Mouse (Mus musculus) forebrain, postnatal 0 days (tissue): ENCODE results near the gene Nup107. TPM values are rescaled to one million over a fixed set of nuclear protein-coding genes. Genes with fewer than 3 reads are reported as not detected.
A peak's percentile ranks its signal among the peaks of the same experiment; 100 is the strongest.

Experiments used
- ATAC-seq: fragments of 200-750 bp; cut with Nextera tagmentation; 2 replicates; pipeline ENCODE4 v1.8.0; 2017; ENCODE audit warnings: mild to moderate bottlenecking, moderate library complexity
- DNase-seq: peaks from one replicate; pipeline ENCODE4 v3.0.0-alpha.2; 2015
- H3K27ac ChIP-seq: fragments of 300-500 bp; sonication (generic); 2 replicates; pipeline ENCODE4 v1.5.1; 2014; ENCODE audit warnings: low read depth, mild to moderate bottlenecking, antibody characterized with exemption, low read length, moderate library complexity, mixed read lengths
- H3K27me3 ChIP-seq: fragments of 300-500 bp; sonication (generic); 2 replicates; pipeline ENCODE4 v1.6.1; 2014; ENCODE audit warnings: mild to moderate bottlenecking, low read length, mixed read lengths; ENCODE audit not compliant: insufficient read depth
- H3K36me3 ChIP-seq: fragments of 300-500 bp; sonication (generic); 2 replicates; pipeline ENCODE4 v1.6.1; 2014; ENCODE audit warnings: mild to moderate bottlenecking, moderate library complexity; ENCODE audit not compliant: insufficient read depth
- H3K4me1 ChIP-seq: fragments of 300-500 bp; sonication (generic); 2 replicates; pipeline ENCODE4 v1.6.1; 2014; ENCODE audit warnings: antibody characterized with exemption; ENCODE audit not compliant: insufficient read depth
- H3K4me2 ChIP-seq: fragments of 300-500 bp; sonication (generic); 2 replicates; pipeline ENCODE4 v1.6.1; 2014; ENCODE audit warnings: low read depth, mild to moderate bottlenecking, moderate library complexity
- H3K4me3 ChIP-seq: fragments of 300-500 bp; sonication (generic); 2 replicates; pipeline ENCODE4 v1.5.1; 2014; ENCODE audit warnings: low read depth, low read length, mixed read lengths
- H3K9ac ChIP-seq: fragments of 300-500 bp; sonication (generic); 2 replicates; pipeline ENCODE4 v1.6.1; 2014; ENCODE audit warnings: mild to moderate bottlenecking
- H3K9me3 ChIP-seq: fragments of 300-500 bp; sonication (generic); 2 replicates; pipeline ENCODE4 v1.6.1; 2016; ENCODE audit warnings: low read length
- CTCF ChIP-seq: sonication (generic); IDR thresholded peaks from 2 replicates; pipeline ENCODE4 v1.5.1; 2016; ENCODE audit warnings: antibody characterized with exemption, control low read depth, low read depth
- WGBS: fragments of 180-500 bp; shearing (Covaris S2); extraction: QIAGEN DNeasy Blood & Tissue Kit; methylation state at CpG from one replicate; pipeline ENCODE4 v1.1.7; 2014; 5-methylcytosine and 5-hydroxymethylcytosine counted together
- polyA plus RNA-seq: library from polyadenylated mRNA; unstranded; fragments of >200 nt; fragmentation: Nextera tagmentation; extraction: Ambion mirVana; gene quantifications from 2 replicates; pipeline ENCODE4 v1.2.1, GENCODE M21; 2015
- total RNA-seq: library from RNA; depleted of rRNA; stranded (reverse); fragments of >200 nt; gene quantifications from 2 replicates; pipeline ENCODE4 v1.2.3, GENCODE M21; 2014

The Nup107 gene
- total and polyA plus RNA-seq, 2 experiments from 2014 or later = 27.1 to 38.8 TPM

- Histone ChIP-seq H3K4me3 (no peak overlapping the region), H3K36me3 (peaks cover 76% of the 10 kb centered on the region), H3K4me2 (no peak overlapping the region), H3K27ac (no peak overlapping the region), H3K9me3 (no peaks in the 10 kb centered on the region), H3K4me1 (no peaks in the 10 kb centered on the region), H3K27me3 (no peaks in the 10 kb centered on the region), H3K9ac (no peak overlapping the region)
- TF ChIP-seq CTCF = no peak
- DNase-seq (no peak), ATAC-seq (no peak)
- WGBS = 96% methylated on average over 16 of the region's 16 CpGs
Measured at GRCm38 (mm10) chr10:117763588-117764190, 28.8 kb downstream of the Nup107 start.

GRCm38 (mm10) chr10:117762966-117763365 lies 29.5 kb downstream of the Nup107 start:
- no peak for ATAC-seq
- no peak for TF ChIP-seq CTCF
- H3K9me3 ChIP-seq = no peaks in the 10 kb centered on the region
- 97% methylated on average over 12 of the region's 12 CpGs for WGBS
- no peak overlapping the region for H3K27ac ChIP-seq
- no peak overlapping the region for H3K4me2 ChIP-seq
- H3K36me3 ChIP-seq = peaks cover 77% of the 10 kb centered on the region
- H3K4me3 ChIP-seq = no peak overlapping the region
- DNase-seq = no peak
- no peak overlapping the region for H3K9ac ChIP-seq
- no peaks in the 10 kb centered on the region for H3K27me3 ChIP-seq
- no peaks in the 10 kb centered on the region for H3K4me1 ChIP-seq

- no peak for TF ChIP-seq CTCF
- DNase-seq (no peak), ATAC-seq (no peak)
- Histone ChIP-seq H3K27me3 (no peaks in the 10 kb centered on the region), H3K4me1 (no peaks in the 10 kb centered on the region), H3K9ac (no peak overlapping the region), H3K27ac (no peak overlapping the region), H3K4me3 (no peak overlapping the region), H3K9me3 (no peaks in the 10 kb centered on the region), H3K4me2 (no peak overlapping the region), H3K36me3 (peaks cover 78% of the 10 kb centered on the region)
- 93% methylated on average over 2 of the region's 2 CpGs for WGBS
Measured at GRCm38 (mm10) chr10:117762281-117762830, 30.1 kb downstream of the Nup107 start.

- WGBS = 93% methylated on average over 6 of the region's 6 CpGs
- ATAC-seq = no peak
- peaks cover 83% of the 10 kb centered on the region for H3K36me3 ChIP-seq
Measured at GRCm38 (mm10) chr10:117761551-117761950, 31.0 kb downstream of the Nup107 start.

GRCm38 (mm10) chr10:117760831-117761335 lies 31.6 kb downstream of the Nup107 start:
- no peak overlapping the region for H3K9ac ChIP-seq
- no peak for TF ChIP-seq CTCF
- no peaks in the 10 kb centered on the region for H3K4me1 ChIP-seq
- H3K36me3 ChIP-seq = peaks cover 83% of the 10 kb centered on the region
- H3K27me3 ChIP-seq = no peaks in the 10 kb centered on the region
- no peak overlapping the region for H3K27ac ChIP-seq
- no peak overlapping the region for H3K4me2 ChIP-seq
- no peaks in the 10 kb centered on the region for H3K9me3 ChIP-seq
- no peak for ATAC-seq
- no peak overlapping the region for H3K4me3 ChIP-seq
- 95% methylated on average over 9 of the region's 9 CpGs for WGBS
- DNase-seq = no peak

More at GRCm38 (mm10) chr10:117761551-117761950, 31.0 kb downstream of the Nup107 start:
- DNase-seq = no peak
- Histone ChIP-seq H3K9ac (no peak overlapping the region), H3K4me2 (no peak overlapping the region), H3K9me3 (no peaks in the 10 kb centered on the region), H3K27ac (no peak overlapping the region), H3K27me3 (no peaks in the 10 kb centered on the region), H3K4me1 (no peaks in the 10 kb centered on the region), H3K4me3 (no peak overlapping the region)
- TF ChIP-seq CTCF = 0 out of 2 replicates have a peak, but pooled peaks have one; percentile 2

- H3K4me2 ChIP-seq = no peak overlapping the region
- no peaks in the 10 kb centered on the region for H3K9me3 ChIP-seq
- TF ChIP-seq CTCF = no peak
- DNase-seq (no peak), ATAC-seq (no peak)
- peaks cover 83% of the 10 kb centered on the region for H3K36me3 ChIP-seq
- no peaks in the 10 kb centered on the region for H3K27me3 ChIP-seq
- no peak overlapping the region for H3K4me3 ChIP-seq
- WGBS = 92% methylated on average over 10 of the region's 10 CpGs
- no peak overlapping the region for H3K27ac ChIP-seq
- H3K9ac ChIP-seq = no peak overlapping the region
- H3K4me1 ChIP-seq = no peaks in the 10 kb centered on the region
Measured at GRCm38 (mm10) chr10:117759844-117760630, 32.5 kb downstream of the Nup107 start.
